Mouse (Mus musculus) right cerebral cortex, postnatal 14 days (tissue): ENCODE results near the gene Gm49661.
A peak's percentile ranks its signal among the peaks of the same experiment; 100 is the strongest.

Experiments
- DNase-seq: peaks from one replicate; pipeline ENCODE4 v3.0.0; 2022

Gm49661 gene

DNA sequence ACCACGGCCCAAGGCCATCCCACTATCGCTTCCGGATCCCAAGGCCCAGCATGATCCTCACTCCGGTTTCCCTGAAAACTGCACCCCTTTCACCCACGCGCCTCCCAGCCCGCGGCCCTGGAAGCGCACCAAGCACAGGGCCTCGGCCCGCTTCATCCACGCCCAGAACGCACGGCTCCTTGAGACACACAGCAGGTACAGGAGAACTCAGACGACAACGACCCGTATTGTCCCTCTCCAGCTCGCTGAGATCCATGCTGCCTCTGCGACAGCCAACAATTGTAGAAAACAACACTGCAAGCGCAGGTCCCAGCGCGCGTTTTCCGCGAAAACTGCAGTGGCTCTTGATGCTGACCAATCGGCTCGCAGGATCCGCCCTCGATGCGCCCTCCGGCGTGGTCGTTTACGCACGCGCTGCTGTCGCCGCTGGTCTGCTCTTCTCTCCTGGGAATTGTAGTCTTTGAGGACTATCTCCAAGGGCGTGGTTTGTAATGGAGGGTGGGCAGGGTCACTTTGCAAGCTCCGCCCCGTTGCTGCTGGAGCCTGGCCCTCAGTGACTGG is 3.4 kb downstream of the Gm49661 start:
- DNase-seq = peak; percentile 93

DNA sequence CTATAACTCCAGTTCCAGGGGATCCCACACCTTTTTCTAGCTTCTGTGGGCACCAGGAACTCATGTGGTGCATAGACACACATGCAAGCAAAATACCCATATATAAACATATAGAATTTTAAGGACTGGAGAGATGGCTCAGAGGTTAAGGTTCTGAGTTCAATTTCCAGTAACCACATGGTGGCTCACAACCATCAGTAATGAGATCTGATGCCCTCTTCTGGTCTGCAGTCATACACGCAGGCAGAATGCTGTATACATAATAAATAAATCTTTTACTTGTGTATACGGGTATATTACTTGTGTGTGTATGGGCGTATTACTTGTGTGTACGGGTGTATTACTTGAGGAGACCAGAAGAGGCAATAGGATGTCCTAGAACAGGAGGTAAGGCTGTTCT is 5.3 kb downstream of the Gm49661 start:
- no peak for DNase-seq

- no peak for DNase-seq
These were observed 9.4 kb downstream of the Gm49661 start for GRCm38 (mm10) chr8:84959811-84960210.

- peak; percentile 81 for DNase-seq
These were observed 12.5 kb downstream of the Gm49661 start for GRCm38 (mm10) chr8:84956768-84957167.

DNA sequence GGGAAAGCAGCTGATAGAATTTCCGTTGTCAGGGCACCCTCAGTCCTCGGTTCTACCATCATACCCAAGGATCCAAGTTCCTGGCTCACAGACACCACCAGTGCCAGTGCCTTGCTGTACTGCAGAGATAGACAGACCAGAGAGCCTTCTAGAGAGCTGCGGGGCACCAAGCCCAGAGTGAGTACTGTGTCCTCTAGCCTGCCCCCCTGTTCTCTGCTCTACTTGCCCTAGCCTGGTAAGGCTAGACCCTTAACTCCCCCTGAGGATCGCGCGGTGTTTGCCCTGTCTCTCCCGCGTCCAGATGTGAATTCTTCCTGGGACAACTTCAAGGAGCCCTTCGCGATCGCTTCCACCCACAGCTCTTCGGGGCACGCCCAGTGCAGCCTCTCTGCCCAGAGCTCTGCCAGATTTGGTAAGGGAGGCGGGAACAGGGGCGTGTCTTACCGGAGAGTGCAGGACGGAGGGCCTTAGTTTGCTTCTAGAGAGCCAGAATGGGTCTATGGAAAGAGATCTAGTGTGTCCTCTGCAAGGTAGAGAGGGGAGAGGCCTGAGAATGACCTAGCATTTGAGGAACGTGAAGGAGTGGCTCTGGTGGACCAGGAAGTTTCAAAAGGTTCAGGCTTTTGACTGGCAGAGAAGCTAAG is 16.5 kb downstream of the Gm49661 start:
- DNase-seq = no peak

DNA sequence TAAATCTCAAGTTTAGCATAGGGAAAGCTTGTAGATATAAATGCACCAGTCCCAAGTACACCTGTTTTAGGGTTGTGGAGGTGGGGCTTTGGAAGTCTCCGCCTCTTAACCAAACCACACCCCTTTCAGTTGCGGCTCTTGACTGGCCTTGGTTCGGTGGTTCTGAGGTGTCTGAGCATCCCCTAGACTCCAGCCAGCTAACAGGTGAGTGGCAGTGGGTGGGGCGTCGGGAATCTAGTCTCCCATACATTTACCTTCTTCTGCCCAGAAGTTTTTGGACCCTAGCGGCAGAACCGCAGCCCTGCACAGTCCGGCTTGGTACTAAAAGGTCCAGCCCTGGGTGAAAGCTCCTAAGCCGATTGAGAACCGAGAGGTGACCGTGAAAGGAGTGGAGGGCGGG is 19.5 kb downstream of the Gm49661 start:
- DNase-seq = no peak

DNA sequence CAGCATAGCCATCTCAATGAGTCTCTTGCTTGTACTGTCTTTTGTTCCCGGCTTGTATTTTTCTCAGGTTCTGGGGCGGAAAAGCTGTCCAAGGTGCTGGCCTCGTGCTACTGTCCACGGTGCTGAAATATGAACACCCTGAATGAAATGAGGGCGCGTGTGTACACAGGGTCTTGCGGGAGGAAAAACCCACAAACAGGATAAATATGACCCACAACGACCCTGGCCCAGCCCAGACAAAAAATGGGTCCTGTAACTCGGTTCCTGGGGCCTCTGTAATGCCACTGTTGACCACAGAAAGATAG is 22.0 kb downstream of the Gm49661 start:
- DNase-seq = no peak

- DNase-seq = no peak
These were observed 22.5 kb downstream of the Gm49661 start, which contains the start of gene Rtbdn for GRCm38 (mm10) chr8:84946528-84947240. Rtbdn (plus strand) TSS chr8:84946991.

DNA sequence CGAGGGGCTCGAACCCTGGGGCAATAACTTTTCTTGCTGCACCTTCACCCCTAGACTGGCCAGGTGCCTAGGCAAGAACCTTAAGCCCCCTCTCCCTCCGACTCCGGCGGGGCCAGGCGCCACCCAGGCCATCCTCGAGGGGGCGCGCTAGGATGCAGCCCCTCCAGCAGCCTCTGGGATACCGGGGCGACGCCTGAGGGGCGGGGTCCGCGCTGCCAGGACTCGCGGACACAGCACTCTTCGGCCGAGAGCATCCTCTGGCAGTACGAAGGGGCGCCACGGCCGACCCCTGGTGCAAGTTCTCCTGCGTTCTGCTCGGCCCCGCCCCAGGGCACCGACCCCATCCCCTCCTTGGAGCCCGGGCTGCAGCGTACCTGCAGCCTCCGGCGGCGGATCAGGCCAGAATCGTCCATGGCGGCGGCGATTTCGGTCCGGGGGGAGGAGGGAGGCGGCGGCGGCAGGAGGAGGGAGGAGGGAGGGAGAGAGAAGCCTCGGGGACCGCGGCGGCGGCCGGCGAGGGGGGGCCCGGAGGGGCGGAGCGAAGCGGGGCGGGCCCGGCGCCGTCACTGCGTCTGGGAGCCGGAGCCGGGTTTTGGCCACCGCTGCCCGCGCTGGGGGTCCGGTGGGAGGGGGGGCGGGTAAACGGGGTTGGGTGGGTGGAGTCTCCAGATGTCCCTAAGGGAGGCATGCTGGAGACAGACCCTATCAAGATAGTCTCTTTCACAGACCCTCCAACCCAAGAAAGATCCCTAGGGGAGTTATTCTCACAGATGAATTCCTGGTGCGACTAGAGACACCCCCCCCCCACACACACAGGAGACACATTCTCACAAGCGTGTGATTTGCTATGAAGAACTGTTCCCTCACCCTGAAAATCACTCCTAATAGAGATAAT is 23.4 kb downstream of the Gm49661 start:
- DNase-seq = peak; percentile 69

GRCm38 (mm10) chr8:84945235-84945632 is 24.0 kb downstream of the Gm49661 start:
- peak; percentile 76 for DNase-seq

- peak; percentile 87 for DNase-seq
These were observed 24.6 kb downstream of the Gm49661 start for GRCm38 (mm10) chr8:84944478-84945160.

- no peak for DNase-seq
These were observed 25.5 kb downstream of the Gm49661 start for GRCm38 (mm10) chr8:84943699-84944098.

DNA sequence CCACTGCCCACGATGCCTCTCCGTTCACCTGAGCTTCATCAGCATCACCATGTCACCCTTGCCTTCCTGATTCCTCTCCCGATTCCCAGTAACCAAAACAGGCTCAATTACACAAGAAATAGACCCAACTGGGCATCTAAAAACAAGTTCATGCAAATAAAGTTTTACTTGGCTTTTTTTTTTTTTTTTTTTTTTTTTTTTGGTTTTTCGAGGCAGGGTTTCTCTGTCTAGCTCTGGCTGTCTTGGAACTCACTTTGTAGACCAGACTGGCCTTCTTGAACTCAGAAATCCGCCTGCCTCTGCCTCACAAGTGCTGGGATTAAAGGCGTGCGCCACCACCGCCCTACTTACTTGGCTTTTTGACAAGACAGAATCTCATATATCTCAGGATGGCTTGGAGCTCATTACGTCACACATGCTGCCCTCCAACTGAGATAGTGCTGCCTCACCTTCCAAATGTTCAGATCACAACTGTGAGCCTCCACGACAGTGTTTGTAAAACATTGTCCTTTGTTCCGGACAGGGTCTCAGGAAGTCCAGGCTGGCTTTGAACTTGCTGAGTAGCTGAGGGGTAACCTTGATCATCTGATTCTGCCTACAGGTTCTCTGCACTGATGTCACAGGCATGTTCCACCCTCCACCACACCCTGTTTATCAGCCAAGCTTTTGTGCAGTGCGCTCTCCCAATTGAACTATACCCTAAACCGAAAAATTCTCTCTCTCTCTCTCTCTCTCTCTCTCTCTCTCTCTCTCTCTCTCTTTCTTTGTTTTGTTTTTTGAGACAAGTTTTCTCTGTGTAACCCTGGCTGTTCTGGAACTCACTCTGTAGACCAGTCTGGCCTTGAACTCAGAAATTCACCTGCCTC is 31.4 kb downstream of the Gm49661 start:
- no peak for DNase-seq

DNA sequence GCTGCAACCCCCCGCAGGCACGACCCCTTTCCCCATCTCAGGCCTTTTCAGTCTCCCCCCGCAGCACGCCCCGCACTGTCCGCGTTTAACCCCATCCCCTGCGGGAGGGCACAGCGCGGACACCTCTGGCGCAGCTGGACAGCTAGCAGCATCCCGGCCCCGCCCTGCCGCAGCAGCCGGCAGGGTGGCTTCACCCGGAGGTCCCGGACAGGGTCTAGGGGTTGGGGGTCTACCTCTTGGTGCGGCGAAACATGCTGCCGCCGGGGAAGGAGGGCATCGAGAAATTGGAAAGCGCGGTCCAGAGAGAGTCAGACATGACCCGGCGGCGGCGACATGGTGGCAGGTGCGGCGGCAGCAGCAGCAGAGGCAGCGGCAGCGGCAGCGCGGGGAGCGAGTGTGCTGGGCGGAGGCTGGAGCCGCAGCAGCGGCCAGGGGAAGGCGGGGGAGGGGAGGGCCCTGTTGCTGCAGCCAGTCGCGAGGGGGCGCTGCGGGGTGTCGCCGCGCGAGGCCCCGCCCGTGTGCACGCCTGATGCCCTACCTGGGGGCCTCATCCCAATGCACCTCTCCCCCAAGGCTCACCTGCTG is 32.2 kb downstream of the Gm49661 start, which contains the start of gene Mast1:
Mast1 (minus strand) TSS at position 398 of the 585 bp plus-strand sequence.
- DNase-seq = peak; percentile 84

DNA sequence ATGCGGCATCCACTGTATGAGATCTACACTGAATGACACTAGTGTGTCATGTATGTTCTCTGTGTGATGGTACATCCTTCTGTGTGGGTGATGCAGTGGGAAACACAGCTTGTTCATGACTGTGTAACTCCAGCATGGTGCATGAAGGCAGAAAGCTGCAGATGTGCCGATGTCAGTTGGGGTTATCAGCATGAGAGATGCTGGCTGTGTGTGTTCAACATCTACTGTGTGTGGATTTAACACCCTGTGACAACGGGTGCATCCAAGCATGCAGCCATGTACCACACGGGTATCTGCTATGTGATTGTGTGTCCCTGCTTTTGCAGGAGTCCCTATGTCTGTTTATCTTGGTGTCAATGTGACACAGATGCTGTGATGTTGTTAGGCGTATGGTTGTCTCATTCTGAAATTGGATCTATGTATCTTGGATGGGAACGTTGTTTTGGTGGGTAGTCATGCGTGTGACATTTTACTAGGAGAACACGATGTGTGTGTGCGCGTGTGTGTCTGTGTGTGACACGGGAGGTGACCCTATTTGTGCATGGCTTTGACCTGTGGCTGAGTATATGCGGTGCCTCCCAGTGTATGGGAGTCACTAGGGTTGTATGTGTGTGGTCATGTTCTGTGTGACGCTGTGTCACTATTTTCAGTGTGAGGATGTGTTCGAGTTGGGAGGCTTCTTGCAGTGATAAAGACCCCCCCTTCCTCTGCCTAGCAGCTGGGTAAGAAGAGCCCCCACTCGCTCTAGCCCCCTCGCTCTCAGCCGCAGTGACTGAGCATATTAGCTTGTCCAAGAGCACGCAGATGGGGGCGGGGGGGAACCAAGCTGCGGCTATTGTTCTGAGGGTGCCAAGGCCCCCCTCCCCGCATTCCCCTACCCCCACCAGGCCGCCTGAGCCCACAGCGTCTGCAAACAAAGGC is 32.9 kb downstream of the Gm49661 start:
- no peak for DNase-seq

DNA sequence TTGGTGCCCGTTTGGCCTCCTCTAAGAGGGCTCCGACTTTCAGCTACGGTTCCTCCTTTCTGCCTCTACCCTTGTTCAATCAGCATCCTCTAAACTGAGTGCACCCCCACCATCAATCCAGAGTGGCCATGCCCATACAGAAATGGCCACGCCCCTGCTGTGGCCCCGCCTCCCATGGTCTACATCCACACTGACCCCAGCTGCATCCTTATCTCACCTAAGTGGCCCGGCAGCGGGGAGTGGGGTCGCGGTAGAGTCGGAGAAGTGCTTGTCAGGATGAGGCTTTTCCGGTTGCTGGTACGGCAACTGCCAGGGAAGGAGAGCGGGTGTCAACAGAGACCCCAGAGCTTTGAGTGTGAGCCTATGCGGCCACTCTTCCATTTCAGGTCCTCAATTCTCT is 33.7 kb downstream of the Gm49661 start:
- no peak for DNase-seq

- no peak for DNase-seq
These were observed 34.4 kb downstream of the Gm49661 start for GRCm38 (mm10) chr8:84934860-84935259.

DNA sequence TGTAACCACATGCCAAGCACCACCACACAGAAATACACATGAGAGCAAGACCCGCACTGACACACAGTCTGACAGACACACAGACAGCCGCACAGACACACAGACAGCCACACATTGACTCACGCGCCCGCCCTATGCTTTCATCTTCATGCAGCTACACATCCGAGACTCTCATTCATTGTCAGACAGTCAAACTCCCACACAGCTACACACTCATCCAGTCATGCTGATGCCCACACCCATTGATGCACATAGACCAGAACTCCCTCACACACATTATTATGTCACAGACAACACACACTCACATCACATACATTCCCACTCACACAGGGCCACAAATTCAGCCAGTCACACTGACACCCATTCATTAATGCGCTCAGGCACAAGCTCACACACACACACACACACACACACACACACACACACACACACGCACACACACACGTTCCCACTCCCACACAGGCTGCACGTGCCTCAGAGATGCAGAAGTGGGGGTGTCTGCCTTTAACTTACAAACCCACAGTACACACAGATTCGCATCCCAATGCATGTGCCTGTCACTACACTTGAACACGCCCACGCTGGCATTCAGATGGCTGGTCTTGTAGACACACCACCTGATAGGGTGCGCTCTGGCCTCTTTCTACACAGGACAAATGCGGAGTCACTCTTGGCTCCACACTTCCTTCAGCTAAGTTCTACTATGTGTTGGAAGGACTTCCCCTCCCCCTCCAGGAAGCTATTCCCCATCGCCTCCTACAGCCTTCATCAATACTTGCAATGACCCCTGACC is 35.3 kb downstream of the Gm49661 start:
- no peak for DNase-seq

DNA sequence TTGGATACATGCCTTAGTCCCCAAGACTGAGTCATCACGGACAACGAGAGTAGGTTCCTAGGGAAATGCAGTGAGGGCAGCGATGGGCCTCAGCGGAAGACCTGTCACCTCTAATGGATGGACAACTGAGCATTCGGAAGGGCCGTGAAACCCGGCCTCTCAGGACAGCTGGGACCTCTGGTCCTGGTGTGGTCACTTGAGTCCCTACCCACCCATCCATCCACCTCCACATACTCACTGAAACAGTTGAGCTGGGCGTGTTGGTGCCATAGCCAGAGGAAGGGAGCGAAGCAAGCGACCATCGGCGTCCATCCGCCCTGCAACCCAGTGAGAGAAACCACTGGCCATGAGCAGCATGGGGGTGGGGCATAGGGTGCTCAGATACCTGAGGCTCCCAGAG is 38.7 kb downstream of the Gm49661 start:
- no peak for DNase-seq
